Mouse (Mus musculus): ENCODE data around the gene Grm4.

Grm4 gene

DNA sequence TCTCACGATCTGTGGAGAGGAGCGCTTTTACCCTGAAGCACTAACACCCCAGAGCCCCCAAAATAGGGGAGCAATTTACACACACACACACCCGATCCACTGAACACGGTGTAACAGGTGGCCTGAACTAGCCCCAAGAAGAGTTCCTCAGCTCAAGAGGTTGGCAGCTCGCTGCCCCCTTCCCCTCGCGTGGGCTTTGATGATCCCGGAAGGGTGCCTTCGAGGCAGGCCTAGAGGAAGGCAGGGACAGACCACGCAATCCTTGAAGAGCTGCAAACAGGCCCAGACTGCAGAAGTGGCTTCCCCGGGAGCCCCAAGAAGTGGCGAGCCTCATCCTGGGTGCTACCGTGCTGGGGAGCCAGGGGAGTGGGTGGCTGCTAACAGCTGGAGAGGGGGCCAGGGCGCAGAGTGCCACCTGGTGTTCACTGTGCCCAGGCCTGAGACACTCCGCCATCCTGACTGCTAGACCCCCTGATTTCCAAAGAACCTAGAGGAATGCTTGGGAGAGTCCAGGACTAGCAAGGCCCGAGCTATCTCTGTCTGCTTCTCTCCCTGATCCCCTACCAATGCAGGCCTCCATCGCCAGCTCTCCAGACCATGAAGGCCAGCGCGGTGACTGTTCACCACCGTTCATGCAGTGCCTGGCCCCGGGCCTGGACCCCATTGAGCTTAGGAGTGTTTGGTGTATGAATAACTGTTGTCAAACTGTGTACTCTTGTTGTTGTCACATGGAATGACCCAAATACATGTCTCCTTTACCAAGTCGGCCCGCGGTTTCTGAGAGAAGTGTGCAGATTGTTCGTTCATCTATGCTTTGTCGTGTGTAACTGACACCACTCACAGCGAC lies 7.1 kb downstream of the Grm4 start:
- in situ Hi-C loops (cut with MboI, MseI): loop anchor here (5.0 to 25.0 kb wide), 2 partner anchors 197 to 352 kb away; partner anchors contain the start of gene Ip6k3

DNA sequence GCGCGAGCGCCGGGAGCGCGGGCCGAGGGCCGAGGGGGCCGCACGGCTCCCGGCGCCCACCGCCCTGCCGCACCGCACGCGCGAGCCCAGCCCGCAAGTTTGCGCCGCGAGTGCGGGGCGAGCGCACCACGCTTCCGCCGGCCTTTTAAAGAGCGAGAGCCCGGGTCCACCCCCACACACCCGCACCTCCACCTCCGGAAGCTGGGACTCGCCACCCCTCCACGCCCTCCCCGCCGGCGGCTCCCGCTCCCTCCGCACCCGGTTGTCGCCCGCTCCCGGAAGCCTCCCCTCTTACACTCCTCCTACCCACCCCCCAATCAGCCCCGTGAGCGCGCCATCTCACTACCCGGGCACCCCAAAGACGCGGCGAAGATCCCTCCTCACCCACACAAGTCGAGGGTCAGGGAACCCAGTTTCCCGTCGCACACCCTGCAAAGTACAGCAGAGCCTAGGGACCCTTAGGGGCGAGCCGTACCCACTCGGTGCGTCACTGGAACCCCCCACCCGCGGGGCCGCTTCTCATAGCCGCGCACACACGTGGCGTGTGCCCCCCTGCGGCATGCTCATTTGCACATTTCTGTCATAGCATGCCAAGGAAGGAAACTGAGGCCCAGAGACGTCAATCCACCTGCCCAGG lies 7.8 kb downstream of the Grm4 start:
- in situ Hi-C loops (cut with MboI, MseI): loop anchor here (5.0 to 25.0 kb wide), 2 partner anchors 196 to 351 kb away; partner anchors contain the start of gene Ip6k3

DNA sequence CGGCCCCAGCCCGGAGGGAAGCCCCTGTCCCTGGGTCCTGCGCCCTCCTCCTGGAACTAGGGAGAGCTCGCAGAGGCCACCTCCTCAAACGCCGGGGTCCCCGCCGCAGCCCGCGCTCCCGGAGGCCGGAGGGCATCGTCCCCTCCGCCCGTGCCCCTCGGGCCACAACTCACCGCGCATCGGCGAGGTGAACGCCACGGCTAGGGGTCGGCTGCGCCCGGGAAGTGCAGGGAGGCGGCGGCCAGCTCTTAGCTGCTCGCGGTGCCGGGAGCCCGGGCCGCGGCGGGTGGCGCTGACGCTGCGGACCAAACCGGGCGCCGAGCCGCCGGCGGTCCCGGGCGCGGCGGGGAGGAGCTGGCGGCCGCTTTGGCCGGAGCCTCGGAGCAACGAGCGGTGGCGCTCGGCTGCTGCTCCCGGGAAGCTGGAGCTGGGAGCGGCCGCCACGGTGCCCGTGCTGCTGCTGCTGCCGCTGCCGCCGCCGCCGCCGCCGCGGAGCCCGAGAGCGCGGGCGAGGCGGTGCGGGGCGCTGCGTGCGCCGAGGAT lies 8.5 kb downstream of the Grm4 start:
- in situ Hi-C loops (cut with MboI, MseI): loop anchor here (5.0 to 25.0 kb wide), 2 partner anchors 195 to 350 kb away; partner anchors contain the start of gene Ip6k3

DNA sequence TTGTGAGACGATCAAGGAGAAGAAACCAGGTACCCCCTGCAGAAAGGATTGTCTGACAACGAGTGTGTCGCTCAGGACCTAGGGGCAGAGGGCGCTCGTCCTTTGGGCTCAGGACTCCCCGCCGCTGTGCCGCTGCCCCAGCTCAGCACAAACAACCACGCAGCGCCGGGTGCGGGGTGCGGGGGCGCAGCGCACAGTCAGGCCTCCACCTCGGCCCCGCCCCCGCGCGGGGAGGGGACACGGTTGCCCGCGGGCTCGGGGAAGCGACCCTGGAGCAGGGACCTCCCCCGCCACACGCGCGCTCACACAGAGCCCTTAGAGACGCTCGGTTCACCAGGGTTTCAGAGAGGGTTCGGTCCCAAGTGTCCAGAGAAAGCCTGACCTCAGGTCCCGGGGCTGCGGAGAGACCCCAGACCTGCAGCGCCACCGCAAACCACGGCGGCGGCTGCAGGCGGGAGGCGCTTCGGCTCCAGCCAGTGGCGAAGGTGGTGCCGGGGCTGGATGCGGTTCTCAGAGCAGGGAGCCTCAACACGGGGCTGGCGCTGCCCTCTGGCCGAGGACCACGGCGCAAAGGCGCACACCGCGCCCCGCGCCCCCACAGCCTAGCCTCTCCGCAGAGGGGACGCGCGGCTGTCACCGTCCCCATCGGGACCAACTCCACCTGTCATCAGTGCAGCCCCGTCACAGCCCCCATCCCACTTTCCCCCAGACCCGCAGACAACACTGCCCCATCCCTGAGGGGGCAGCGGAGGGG lies 9.2 kb downstream of the Grm4 start:
- in situ Hi-C loops (cut with MboI, MseI): loop anchor here (5.0 to 25.0 kb wide), 2 partner anchors 195 to 350 kb away; partner anchors contain the start of gene Ip6k3

DNA sequence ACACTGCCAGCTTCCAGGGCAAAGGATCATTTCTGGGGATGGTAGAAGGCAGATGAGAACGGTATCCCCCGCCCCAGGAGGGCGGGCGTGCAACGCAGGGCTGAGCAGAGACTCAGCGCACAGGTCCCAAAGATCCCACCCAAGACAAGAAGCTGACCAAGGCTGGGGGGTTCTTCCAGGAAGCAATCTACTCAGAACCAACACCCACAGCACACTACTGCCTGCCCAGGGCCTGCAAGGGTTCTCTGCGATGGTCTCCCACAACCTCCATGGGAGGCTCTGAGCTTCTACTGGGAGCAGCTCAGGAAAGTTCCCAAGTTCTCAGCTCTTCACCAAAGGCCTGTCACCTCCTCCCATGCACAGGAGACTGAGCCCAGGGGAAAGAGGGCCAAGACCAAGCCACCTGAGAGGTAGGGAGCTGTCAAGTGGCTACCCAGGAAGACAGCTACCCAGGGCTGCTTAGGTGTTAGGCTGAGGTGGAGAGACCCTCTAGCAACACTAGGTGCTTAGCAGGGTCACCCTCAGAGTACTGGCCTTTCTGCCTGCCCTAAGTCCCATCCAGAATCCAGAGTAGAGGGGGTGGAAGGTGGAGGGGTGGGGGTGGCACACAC lies 10.0 kb downstream of the Grm4 start:
- in situ Hi-C loops (cut with MboI, MseI): loop anchor here (5.0 to 25.0 kb wide), 2 partner anchors 194 to 349 kb away; partner anchors contain the start of gene Ip6k3

DNA sequence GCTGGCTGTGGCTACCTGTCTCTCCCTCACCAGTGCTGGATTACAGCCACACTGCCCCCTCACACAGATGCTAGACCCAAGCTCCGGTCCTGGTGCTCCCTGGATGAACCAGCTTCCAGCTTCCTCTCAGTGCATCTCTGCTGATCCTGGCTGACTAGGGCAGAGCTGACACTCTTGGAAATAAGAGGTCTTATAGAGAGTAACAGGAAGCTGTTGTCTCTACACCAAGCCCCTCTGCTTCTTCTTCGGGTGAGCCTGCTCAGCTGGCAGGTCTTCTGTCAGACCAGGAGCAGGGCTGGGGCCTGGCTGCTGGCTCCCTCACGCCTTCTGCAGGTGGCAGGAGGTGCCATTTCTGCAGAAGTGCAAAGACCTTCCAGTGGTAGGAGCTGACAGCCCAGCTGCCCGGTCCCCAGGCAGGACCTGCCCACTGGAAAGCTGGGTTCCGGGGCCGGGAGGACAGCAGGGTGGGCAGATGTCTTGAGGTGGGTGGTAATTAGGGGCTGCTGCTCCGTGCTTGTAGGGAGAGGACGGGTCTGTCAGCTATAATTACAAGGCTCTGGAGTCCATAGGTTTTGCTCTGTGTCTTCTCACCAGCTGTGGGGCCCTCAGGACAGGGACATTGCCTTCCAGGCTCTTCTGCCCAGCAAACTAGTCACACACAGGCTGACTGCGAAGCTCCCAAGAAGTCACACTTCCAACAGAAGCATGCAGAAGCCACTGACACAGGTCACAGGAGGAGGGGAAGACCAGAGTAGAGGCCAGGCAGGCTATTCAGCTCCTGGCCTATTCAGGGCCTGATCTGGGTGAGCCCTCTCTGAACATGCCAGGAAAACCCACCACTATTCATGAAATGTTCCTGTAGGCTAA lies 10.7 kb downstream of the Grm4 start:
- in situ Hi-C loops (cut with MboI, MseI): loop anchor here (5.0 to 25.0 kb wide), 2 partner anchors 193 to 348 kb away; partner anchors contain the start of gene Ip6k3

DNA sequence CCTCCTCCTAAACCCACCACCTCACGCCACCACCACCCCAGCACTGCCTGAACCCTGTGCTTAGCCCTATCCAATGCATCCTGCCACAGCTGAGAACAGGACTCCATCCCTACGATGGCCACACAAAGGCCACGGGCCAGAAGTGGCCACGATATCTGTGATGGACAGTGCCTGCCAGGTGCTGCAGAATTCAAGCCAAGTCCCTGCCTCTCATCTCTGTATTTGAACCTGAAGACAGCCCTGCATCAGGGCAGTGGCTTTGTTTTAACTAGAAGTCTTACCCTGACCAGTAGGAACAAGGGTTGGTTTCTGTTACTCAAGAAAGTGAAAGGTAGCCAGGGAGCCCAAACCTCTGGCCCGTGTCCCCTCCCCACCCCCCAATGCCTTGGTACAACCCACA lies 12.1 kb downstream of the Grm4 start:
- in situ Hi-C loops (cut with MboI, MseI): loop anchor here (25.0 kb wide), 1 partner anchor 347 kb away; the partner anchor contains the start of gene Ip6k3

DNA sequence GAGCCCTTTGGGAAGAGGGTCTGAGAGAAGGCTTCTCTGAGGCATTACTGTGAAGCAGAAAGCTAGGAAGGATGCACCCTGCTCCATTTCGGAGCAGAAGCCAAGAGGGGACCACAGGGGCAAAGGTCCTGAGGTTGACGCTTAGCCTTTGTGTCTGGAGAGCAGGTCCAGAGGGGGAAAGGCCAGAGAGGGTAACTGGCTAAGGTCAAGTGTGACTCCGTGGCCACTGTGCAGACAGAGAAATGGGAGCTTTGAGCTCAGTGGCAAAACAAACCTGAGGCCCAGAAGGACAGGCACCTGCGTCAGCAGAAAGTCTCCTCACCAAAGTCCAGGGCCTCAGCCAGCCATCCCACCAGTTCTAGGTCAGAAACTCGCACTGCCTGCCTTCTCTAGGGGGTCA lies 12.7 kb downstream of the Grm4 start:
- in situ Hi-C loops (cut with MboI, MseI): loop anchor here (25.0 kb wide), 1 partner anchor 346 kb away; the partner anchor contains the start of gene Ip6k3

DNA sequence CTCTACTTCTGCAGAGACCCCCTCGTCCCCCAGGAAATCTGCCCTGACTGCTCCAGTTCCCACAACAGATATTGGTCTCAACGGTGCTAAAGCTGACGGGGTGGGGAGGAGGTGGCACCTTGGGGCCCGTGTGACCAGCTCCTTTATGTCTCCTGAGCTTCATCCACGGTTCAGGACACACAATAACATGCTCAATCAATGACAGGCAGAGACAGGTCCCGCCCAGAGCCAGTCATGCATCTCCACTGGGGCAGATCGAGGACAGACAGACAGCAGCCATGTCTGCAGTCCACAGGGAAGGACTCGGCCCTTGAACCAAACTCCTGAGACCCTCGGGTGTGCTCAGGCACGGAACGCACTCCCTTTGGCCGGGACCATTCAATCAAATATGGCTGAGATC lies 13.2 kb downstream of the Grm4 start:
- in situ Hi-C loops (cut with MboI, MseI): loop anchor here (25.0 kb wide), 1 partner anchor 346 kb away; the partner anchor contains the start of gene Ip6k3

DNA sequence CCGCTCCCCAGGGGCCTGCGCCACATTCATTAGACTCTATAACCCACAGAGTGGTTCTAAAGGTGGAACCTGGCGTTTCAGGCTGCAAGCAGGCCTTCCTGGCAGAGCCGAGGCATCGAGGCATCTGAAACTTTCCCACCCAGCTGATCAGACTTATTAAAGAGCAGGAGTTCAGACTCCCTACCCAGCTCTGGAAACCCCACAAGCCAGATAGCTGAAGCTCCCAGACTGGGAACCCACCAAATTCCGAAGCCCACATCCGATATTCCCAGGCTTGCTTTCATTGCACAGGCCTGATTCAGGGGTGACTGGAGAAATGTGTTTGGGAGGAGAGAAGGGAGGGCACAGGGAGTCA lies 13.6 kb downstream of the Grm4 start:
- in situ Hi-C loops (cut with MboI, MseI): loop anchor here (25.0 kb wide), 1 partner anchor 345 kb away; the partner anchor contains the start of gene Ip6k3

DNA sequence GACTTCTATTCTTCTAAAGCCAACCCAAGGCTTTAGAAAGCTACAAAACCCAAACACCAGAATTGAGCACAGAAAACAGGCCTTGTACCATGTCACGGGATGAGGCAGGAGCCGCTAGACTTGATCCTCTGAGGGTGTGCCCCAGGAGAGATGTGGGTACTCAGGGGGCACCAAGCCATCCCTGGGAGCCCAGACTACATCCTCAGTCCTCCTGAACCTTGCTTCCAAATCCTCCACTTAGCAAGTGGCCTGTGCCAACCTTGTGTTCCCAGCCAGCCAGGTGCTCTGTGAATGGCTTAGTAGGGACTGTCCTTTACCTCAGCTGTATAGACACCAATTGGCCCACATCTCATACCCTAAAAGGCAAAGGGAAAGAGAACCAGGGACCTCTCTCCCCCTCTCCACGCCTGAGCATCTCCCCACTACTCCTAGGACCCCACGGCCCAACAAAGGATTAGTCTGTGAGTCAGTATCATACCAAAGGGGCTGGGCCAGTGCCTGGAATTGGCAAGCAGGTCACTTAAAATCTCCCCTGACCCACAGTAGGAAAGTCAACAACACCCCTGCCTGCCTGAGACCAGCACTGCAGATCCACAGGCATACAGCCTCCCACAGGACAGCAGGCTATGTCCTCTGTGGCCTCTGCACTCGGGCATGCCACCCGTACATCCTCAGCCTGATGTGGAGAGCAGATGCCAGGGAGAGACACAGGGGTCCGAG lies 14.2 kb downstream of the Grm4 start:
- in situ Hi-C loops (cut with MboI, MseI): loop anchor here (25.0 kb wide), 1 partner anchor 345 kb away; the partner anchor contains the start of gene Ip6k3

DNA sequence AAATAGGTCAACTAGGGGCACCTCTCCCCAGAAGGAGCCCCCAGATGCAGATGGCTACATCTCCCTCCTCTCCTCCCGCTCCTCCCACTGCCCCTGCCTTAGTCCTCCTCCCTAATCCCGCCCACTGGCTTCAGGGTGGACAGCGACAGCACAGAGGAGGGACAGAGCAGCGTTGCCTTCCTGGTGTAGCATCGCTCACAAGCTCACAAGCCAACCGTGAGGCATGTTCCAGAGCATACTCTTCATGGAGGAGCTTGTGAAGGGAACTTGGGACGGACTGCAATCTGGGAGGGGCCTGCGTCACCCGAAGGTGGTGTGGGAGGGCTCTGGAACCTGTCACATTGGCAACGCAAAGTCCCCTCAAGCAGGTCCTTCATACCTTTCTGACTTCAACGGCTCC lies 14.8 kb downstream of the Grm4 start:
- in situ Hi-C loops (cut with MboI, MseI): loop anchor here (25.0 kb wide), 1 partner anchor 344 kb away; the partner anchor contains the start of gene Ip6k3

DNA sequence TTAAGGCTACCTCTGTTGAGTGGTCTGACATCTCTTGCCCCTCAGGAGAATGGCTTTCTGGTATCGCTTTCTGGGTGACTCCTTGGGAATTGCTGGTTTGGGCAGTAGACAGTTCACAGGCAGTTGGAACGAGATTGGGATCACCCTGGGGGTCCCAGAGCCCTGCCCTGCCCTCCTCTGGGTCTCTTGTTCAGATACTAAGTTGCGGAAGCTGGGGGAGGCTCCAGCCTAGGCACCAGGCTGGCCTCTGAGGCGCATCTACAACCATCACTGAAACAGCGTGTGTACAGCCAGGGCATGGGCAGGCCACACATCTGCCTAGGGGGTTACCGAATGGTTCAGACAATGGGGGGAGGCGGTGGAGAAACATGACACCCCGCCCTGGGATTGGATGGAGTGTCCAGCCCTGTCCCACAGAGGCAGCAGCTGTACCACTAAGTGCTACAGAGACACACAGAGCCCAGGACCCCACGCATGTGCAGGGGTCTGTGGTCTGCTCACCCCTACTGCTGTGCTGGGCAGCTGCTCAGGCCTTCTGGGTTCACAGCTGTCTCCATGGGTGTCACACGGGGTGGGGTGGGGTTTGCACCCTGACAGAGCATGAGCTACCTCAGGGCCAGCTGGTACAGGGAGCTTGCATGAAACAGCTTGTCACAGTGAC lies 15.9 kb downstream of the Grm4 start:
- in situ Hi-C loops (cut with MboI, MseI): loop anchor here (25.0 kb wide), 1 partner anchor 343 kb away; the partner anchor contains the start of gene Ip6k3

DNA sequence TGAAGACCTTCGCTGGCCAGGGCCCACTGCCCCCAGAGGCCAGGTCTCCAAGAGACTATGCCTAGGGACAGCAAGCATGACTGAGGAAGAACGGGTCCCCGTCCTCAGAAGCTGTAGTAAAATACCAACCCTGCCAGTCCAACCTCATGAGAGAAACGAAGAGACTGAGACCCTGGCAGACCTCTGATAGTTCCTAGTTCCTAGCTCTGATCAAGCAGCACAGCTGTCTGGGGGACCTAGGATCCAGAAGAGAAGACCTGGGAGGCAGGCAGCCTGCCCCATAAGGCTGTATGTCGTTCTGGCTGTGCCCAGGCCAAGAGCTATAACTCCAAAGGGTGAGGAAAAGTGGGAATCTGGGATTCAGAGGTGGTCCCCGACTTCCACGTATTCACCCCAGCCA lies 17.3 kb downstream of the Grm4 start:
- in situ Hi-C loops (cut with MboI, MseI): loop anchor here (25.0 kb wide), 1 partner anchor 342 kb away; the partner anchor contains the start of gene Ip6k3

DNA sequence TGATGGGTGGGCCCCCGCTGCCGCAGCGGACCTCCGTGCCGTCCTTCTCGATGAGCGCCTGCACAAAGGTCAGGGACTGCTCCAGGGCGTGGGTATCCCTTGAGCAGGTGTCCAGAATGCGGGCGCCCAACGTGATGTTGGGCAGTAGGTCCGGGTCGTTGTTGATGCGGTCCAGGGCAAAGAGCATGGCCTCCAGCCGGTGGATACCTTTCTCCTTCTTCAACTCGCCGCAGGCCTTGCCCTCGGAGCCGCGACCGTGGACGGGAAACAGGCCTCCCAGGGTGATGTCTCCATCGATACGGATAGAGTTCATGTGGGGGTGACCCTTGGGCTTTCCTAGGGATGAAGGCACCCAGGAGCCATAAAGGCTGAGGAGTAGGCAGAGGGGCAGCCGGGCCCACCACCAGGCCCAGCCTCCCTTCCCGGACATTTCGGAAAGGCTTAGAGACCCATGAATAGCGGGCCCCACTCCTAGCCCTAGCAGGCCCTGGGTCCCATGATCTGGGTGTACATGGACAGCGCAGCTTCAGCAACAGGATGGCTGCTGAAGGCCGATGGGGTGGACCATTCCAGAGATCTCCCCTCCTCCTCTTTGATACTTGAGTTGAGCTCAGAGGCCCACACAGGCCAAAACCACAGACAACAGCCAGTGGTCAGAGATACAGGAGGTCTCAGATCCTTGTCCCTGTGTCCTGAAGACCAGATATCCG lies 18.3 kb downstream of the Grm4 start:
- in situ Hi-C loops (cut with MboI, MseI): loop anchor here (25.0 kb wide), 1 partner anchor 341 kb away; the partner anchor contains the start of gene Ip6k3

DNA sequence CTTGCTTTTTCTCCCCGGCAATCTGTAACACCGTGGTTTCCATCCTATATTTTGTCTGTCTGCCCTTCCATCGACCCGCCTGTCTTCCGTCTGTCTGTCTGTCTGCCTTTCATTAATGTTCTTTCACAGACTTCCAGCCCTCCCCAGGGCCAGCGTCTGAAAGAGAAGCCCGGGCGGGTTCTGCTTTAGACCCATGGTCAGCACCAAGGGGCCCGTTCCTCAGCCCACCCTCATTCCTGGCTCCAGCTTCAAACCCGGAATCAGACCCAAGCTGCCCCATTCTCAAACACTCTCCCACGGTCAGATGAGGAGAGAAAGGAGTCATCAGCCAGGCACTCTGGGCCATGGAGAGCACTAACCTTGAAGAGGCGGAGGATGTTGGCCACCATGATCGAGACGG lies 18.9 kb downstream of the Grm4 start:
- in situ Hi-C loops (cut with MboI, MseI): loop anchor here (25.0 kb wide), 1 partner anchor 340 kb away; the partner anchor contains the start of gene Ip6k3

Measured in T-helper 1 cell (primary cell).